Mouse (Mus musculus): Measurements from ENCODE around the gene Egln3.

Gene Egln3

DNA sequence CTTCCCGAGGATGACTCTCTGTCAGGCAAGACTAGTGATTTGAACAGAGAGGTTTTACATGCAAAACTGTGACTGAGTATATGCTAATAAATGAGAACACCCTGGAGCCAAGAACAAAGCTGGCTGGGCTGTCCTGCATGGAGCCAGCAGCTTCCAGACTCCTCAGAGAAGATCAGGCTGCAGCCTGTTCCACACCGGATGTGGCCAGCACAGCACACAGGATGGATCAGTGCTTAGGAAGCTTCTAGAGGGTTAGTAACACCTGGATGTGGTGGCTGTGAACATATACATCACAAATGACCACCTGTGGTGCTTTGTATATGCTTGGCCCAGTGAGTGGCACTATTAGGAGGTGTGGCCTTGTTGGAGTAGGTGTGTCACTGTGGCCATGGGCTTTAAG, 43.4 kb downstream of the Egln3 start:
- no peak for DNase-seq

DNA sequence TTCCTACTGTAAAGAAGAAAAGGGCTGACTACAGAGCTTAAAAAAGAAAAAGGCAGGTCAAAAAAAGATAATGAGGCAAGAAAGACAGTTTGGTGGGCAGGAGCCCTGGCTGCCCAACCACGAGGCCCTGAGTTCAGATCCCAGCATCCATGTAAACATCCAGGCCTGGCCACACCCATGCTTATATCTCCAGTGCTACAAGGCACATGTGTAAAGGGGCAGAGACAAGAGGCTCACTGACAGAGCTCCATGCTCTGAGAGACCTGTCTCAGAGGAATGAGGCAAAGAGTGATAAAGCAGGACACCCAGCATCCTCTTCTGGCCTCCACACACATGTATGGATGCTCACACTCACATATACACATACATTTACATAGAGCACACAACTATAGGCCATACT, 48.9 kb downstream of the Egln3 start:
- DNase-seq, result no peak

DNA sequence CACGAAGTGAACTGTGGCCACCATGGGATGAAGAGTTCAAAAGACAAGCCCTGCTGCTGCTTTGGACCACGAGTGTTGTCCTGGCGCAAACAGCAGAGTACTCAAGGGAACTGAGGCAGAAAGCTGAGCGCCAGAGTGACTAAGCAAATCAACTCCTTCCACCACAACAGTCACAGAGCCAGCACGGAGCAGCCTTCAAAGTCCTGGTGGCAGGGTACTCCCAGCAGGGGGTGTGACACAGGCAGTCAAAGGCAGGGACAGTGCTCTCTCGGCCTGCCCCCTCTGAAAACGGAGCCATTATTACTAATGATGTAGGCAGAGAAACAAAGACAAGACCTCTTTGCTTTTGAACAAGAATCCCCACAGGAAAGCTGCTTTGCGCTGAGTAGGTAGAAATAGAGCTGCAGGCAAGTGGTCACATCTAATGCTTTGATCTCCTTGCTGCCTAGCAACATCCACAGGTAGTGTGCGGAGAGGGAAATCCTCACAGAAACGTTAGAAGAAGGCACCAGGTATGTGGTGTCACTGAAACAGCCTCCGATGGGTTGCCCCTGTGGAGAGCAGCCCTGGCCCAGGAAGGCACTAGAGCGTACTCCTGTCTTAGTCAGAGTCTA, 56.6 kb downstream of the Egln3 start:
- DNase-seq, result no peak
